Mouse (Mus musculus) G1E (cell line): ENCODE data around the gene Itih5. TPM values are rescaled to one million over a fixed set of nuclear protein-coding genes. Genes with fewer than 3 reads are reported as not detected.

Experiments used
- ATAC-seq: 2 replicates; pipeline ENCODE4 v1.8.0; 2016; ENCODE audit warnings: mild to moderate bottlenecking; ENCODE audit not compliant: insufficient number of reproducible peaks, poor library complexity, low FRiP score, severe bottlenecking; ENCODE audit errors: extremely low read depth
- DNase-seq: peaks from one replicate; pipeline ENCODE4 v3.0.0; 2012; ENCODE audit warnings: low spot score
- H3K27me3 ChIP-seq: 2 replicates; pipeline ENCODE4 v1.6.1; 2012; ENCODE audit warnings: mild to moderate bottlenecking, low read length, inconsistent platforms; ENCODE audit not compliant: insufficient read depth
- H3K36me3 ChIP-seq: replicated peaks from 2 replicates; pipeline ENCODE3; 2012; ENCODE audit warnings: mild to moderate bottlenecking, inconsistent platforms
- H3K4me1 ChIP-seq: 2 replicates; pipeline ENCODE4 v1.6.1; 2012; ENCODE audit warnings: low read depth, low read length, inconsistent platforms, mixed read lengths; ENCODE audit not compliant: insufficient read depth
- H3K4me3 ChIP-seq: 2 replicates; pipeline ENCODE4 v1.5.1; 2012; ENCODE audit warnings: low read depth, mild to moderate bottlenecking, inconsistent platforms, low read length, moderate library complexity, mixed read lengths
- H3K9me3 ChIP-seq: replicated peaks from 2 replicates; pipeline ENCODE4 v1.6.1; 2012; ENCODE audit warnings: inconsistent platforms
- CTCF ChIP-seq: IDR thresholded peaks from 2 replicates; pipeline ENCODE4 v1.5.1; 2012; ENCODE audit warnings: low read depth, low read length, inconsistent platforms, mixed read lengths
- GATA1 ChIP-seq: IDR thresholded peaks from 2 replicates; pipeline ENCODE4 v1.6.1; 2012; ENCODE audit warnings: borderline replicate concordance, low read length, inconsistent platforms, mixed read lengths
- GATA2 ChIP-seq: IDR thresholded peaks from 2 replicates; pipeline ENCODE4 v1.6.1; 2012; ENCODE audit warnings: low read depth, low read length, inconsistent platforms, borderline replicate concordance
- POLR2AphosphoS5 ChIP-seq: IDR thresholded peaks from 2 replicates; pipeline ENCODE4 v1.6.1; 2012; ENCODE audit warnings: low read depth, low read length, inconsistent platforms; ENCODE audit not compliant: insufficient replicate concordance
- TAL1 ChIP-seq: conservative IDR thresholded peaks from 2 replicates; pipeline ENCODE4 v1.6.1; 2012; ENCODE audit warnings: low read depth, low read length, inconsistent platforms, mixed read lengths
- polyA plus RNA-seq: library from polyadenylated mRNA; stranded (reverse); fragments of >175 nt; gene quantifications from 2 replicates; pipeline ENCODE4 v1.2.3, GENCODE M21; 2012
- total RNA-seq, 2 experiments: library from RNA; stranded (forward) in 1 of 2; stranded (reverse) in 1 of 2; fragments of 200-1000 nt in 1 of 2; fragments of >200 nt in 1 of 2; fragmentation: Nextera tagmentation in 1 of 2; gene quantifications; 2 replicates each; pipeline ENCODE4 v1.2.3; 2014 to 2017

Itih5 gene
- not detected in 2 replicates for total RNA-seq (2014; fragmentation: Nextera tagmentation)
- 0.06 and 0.11 TPM in 2 replicates for total RNA-seq (2017)
- polyA plus RNA-seq: not detected in 2 replicates

- Histone ChIP-seq H3K9me3 (no peaks in the 10 kb centered on the region), H3K4me1 (no peaks in the 10 kb centered on the region), H3K27me3 (peaks cover 6% of the 10 kb centered on the region; the same call in 1 of the 2 replicates), H3K36me3 (no peaks in the 10 kb centered on the region), H3K4me3 (no peak within 1 kb of the TSS)
- TF ChIP-seq CTCF (no peak), POLR2AphosphoS5 (no peak), GATA1 (no peak), GATA2 (no peak), TAL1 (no peak)
- DNase-seq (no peak), ATAC-seq (no peak)
Observed at GRCm38 (mm10) chr2:10153201-10154075, at the start of gene Itih5. Gene Itih5, plus strand, starts transcription at chr2:10153571.

GRCm38 (mm10) chr2:10108535-10109189 is 44.7 kb upstream of the Itih5 start:
- no peak for ATAC-seq
- TF ChIP-seq GATA2 (no peak), POLR2AphosphoS5 (no peak), CTCF (no peak), GATA1 (no peak), TAL1 (no peak)
- no peaks in the 10 kb centered on the region for H3K36me3 ChIP-seq
- H3K9me3 ChIP-seq: no peaks in the 10 kb centered on the region
- peaks cover 14% of the 10 kb centered on the region; the same call in 1 of the 2 replicates for H3K27me3 ChIP-seq
- no peak for DNase-seq
- no peak overlapping the region for H3K4me3 ChIP-seq
- H3K4me1 ChIP-seq: no peaks in the 10 kb centered on the region

GRCm38 (mm10) chr2:10118751-10119150 is 34.6 kb upstream of the Itih5 start:
- Histone ChIP-seq H3K36me3 (no peaks in the 10 kb centered on the region), H3K4me3 (no peak overlapping the region), H3K9me3 (no peaks in the 10 kb centered on the region), H3K27me3 (0 out of 2 replicates have a peak, but pooled peaks cover 25% of the 10 kb centered on the region), H3K4me1 (no peaks in the 10 kb centered on the region)
- TF ChIP-seq CTCF: no peak
- TF ChIP-seq GATA2: no peak
- TF ChIP-seq POLR2AphosphoS5: no peak
- TF ChIP-seq GATA1: no peak
- TF ChIP-seq TAL1: no peak
- DNase-seq: no peak
- no peak for ATAC-seq

- H3K4me1 ChIP-seq: no peaks in the 10 kb centered on the region
- no peak for ATAC-seq
- H3K9me3 ChIP-seq: no peaks in the 10 kb centered on the region
- TF ChIP-seq GATA2 (no peak), TAL1 (no peak), POLR2AphosphoS5 (no peak), GATA1 (no peak), CTCF (no peak)
- no peak overlapping the region for H3K4me3 ChIP-seq
- no peaks in the 10 kb centered on the region for H3K36me3 ChIP-seq
- 0 out of 2 replicates have a peak, but pooled peaks cover 25% of the 10 kb centered on the region for H3K27me3 ChIP-seq
- DNase-seq: no peak
Observed at GRCm38 (mm10) chr2:10119276-10119675, 34.1 kb upstream of the Itih5 start.

- Histone ChIP-seq H3K27me3 (0 out of 2 replicates have a peak, but pooled peaks cover 16% of the 10 kb centered on the region), H3K4me1 (no peaks in the 10 kb centered on the region), H3K4me3 (no peak overlapping the region), H3K36me3 (no peaks in the 10 kb centered on the region), H3K9me3 (no peaks in the 10 kb centered on the region)
- DNase-seq (no peak), ATAC-seq (no peak)
- TF ChIP-seq POLR2AphosphoS5 (no peak), TAL1 (no peak), GATA1 (no peak), CTCF (no peak), GATA2 (no peak)
Observed at GRCm38 (mm10) chr2:10121826-10122225, 31.5 kb upstream of the Itih5 start.

- no peak for ATAC-seq
- Histone ChIP-seq H3K9me3 (no peaks in the 10 kb centered on the region), H3K4me3 (no peak overlapping the region), H3K36me3 (no peaks in the 10 kb centered on the region), H3K4me1 (no peaks in the 10 kb centered on the region), H3K27me3 (0 out of 2 replicates have a peak, but pooled peaks cover 2% of the 10 kb centered on the region)
- no peak for TF ChIP-seq TAL1
- no peak for TF ChIP-seq GATA1
- no peak for TF ChIP-seq POLR2AphosphoS5
- no peak for TF ChIP-seq CTCF
- no peak for DNase-seq
Observed at GRCm38 (mm10) chr2:10126122-10126521, 27.2 kb upstream of the Itih5 start.
